In the genomic region with DNA sequence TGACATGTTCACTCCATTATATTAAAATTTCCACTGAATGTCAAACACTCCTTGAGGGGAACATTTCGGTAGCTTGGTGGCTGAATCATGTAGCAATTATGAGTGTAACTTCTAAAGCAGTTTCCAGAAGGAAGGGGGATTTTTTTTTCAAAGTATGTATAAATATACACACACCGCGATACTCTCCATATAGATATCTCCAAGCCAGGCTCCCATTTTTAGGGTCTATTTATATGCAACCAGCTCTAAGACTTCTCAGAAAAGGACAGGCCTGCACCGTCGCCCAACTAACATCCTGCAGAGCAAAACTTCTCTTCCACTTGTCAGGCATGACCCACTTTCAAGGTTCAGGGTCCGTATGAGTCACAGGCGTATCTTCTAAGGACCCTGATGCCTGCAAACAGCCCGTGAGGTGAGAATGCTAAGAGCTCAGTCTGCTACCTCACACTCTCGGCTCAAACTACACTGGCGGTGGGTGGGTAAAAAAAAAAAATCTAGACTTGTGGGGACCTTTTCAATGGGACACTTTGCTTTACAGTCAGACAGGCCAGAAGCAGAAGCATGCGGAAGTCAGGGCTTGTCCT, we compare ENCODE assay signal across 33 mouse cellular contexts.
DNase-seq lines count a peak whose midpoint lies in the region; ATAC-seq and TF ChIP-seq lines count a peak whose summit lies in the region.
"Had no signal": no experiment of that assay in that cellular context is flagged by ENCODE, and none has a peak within 500 bp of the region (broad histone marks: within the 10 kb centered on the region; RNA-seq: fewer than 3 reads in every experiment).

No protein-coding gene starts in this region.

- H3K4me2 ChIP-seq in hindbrain, embryonic 12.5 days (replicated peaks) = no peak overlapping the region
- H3K4me2 ChIP-seq: embryonic facial prominence, embryonic 13.5 days; heart, embryonic 11.5 days; hindbrain, embryonic 15.5 days; stomach, embryonic 15.5 days had no signal

- TF ChIP-seq CTCF in cortical plate, adult 2 months (IDR thresholded peaks at IDR 0.05; ENCODE audit: extremely low read depth, insufficient read depth, low read length) = no peak

- no peaks in the 10 kb centered on the region for H3K27me3 ChIP-seq in hindbrain, embryonic 10.5 days (ENCODE audit: insufficient read depth, poor library complexity, severe bottlenecking)
- no peaks in the 10 kb centered on the region for H3K27me3 ChIP-seq in hindbrain, embryonic 12.5 days
- H3K27me3 ChIP-seq: embryonic facial prominence, embryonic 13.5 days; hindbrain, embryonic 15.5 days; stomach, embryonic 15.5 days had no signal

- H3K9me3 ChIP-seq in hindbrain, embryonic 10.5 days = no peaks in the 10 kb centered on the region
- H3K9me3 ChIP-seq in hindbrain, embryonic 12.5 days (replicated peaks) = no peaks in the 10 kb centered on the region
- H3K9me3 ChIP-seq: embryonic facial prominence, embryonic 13.5 days; forebrain, embryonic 10.5 days; G1E; hindbrain, embryonic 15.5 days; stomach, embryonic 15.5 days had no signal

- H3K4me1 ChIP-seq in hindbrain, embryonic 10.5 days (replicated peaks) = peaks cover 31% of the 10 kb centered on the region
- H3K4me1 ChIP-seq in hindbrain, embryonic 12.5 days = peaks cover 24% of the 10 kb centered on the region
- H3K4me1 ChIP-seq in cortical plate, adult 2 months (ENCODE audit: control insufficient read depth, insufficient read depth, low read length) = peaks cover 10% of the 10 kb centered on the region

- peak; percentile 76 for DNase-seq in adrenal gland, adult 2 months
- no peak for DNase-seq in adrenal gland, postnatal 4 days (ENCODE audit: low spot score in 2 of 2)
- no peak for DNase-seq in hindbrain, embryonic 10.5 days (ENCODE audit: low spot score)
- DNase-seq in adrenal gland, postnatal 10 days = peak; percentile 46
- DNase-seq: cerebellum, adult 8-10 months; cerebellum, postnatal 36 days; embryo, embryonic 11 days; gastrocnemius, adult 2 months; gastrocnemius, postnatal 36 days; heart, adult 18-20 months; heart, postnatal 36 days; kidney, adult 2 months; kidney, postnatal 10 days; layer of hippocampus, postnatal 36 days; liver; lung, adult 2 months; lung, postnatal 10 days; midbrain, embryonic 14.5 days; right cerebral cortex, postnatal 25 days; thymus, adult 18-20 months; thymus, postnatal 25 days had no signal

- no peak overlapping the region for H3K9ac ChIP-seq in hindbrain, embryonic 12.5 days
- H3K9ac ChIP-seq: embryonic facial prominence, embryonic 13.5 days; hindbrain, embryonic 15.5 days; liver, embryonic 14.5 days; stomach, embryonic 15.5 days had no signal

- no peak for TF ChIP-seq POLR2A in cortical plate, adult 2 months (IDR thresholded peaks at IDR 0.05; ENCODE audit: extremely low read depth, insufficient read depth, low read length)

- no peak overlapping the region for H3K4me3 ChIP-seq in hindbrain, embryonic 10.5 days
- no peak overlapping the region for H3K4me3 ChIP-seq in hindbrain, embryonic 12.5 days
- H3K4me3 ChIP-seq in cortical plate, adult 2 months (ENCODE audit: insufficient read depth, low read length) = no peak overlapping the region
- H3K4me3 ChIP-seq: embryonic facial prominence, embryonic 13.5 days; forebrain, embryonic 10.5 days; gastrocnemius, adult 2 months; hindbrain, embryonic 15.5 days; stomach, embryonic 15.5 days had no signal

- 88% methylated on average over 11 of the region's 11 CpGs for WGBS in hindbrain, embryonic 10.5 days
- 86% methylated on average over 11 of the region's 11 CpGs for WGBS in hindbrain, embryonic 12.5 days

- ATAC-seq in hindbrain, embryonic 12.5 days (ENCODE audit: low FRiP score) = no peak
- ATAC-seq in activated CD4-positive, CD25-positive, alpha-beta regulatory T cell, adult 4 months = no peak
- ATAC-seq: forebrain, embryonic 16.5 days had no signal

- no peaks in the 10 kb centered on the region for H3K36me3 ChIP-seq in hindbrain, embryonic 10.5 days
- no peaks in the 10 kb centered on the region for H3K36me3 ChIP-seq in hindbrain, embryonic 12.5 days
- H3K36me3 ChIP-seq: embryonic facial prominence, embryonic 13.5 days; forebrain, embryonic 10.5 days; G1E; hindbrain, embryonic 15.5 days; stomach, embryonic 15.5 days had no signal

- H3K27ac ChIP-seq in hindbrain, embryonic 10.5 days = peak overlapping the region; percentile 36; the same call in 1 of the 2 replicates
- H3K27ac ChIP-seq in hindbrain, embryonic 12.5 days = no peak overlapping the region
- peak overlapping the region; percentile 62; the same call in 1 of the 2 replicates for H3K27ac ChIP-seq in cortical plate, adult 2 months (ENCODE audit: insufficient read depth, low read length)
- H3K27ac ChIP-seq: embryonic facial prominence, embryonic 13.5 days; forebrain, embryonic 10.5 days; gastrocnemius, adult 2 months; hindbrain, embryonic 15.5 days; liver, embryonic 14.5 days; macrophage; stomach, embryonic 15.5 days had no signal

Comparison
In these comparisons a context has a peak if more than half of its experiments do, and no peak if none do; other contexts are left out.
1. DNase-seq: peak in adrenal gland, adult 2 months (single experiment) and adrenal gland, postnatal 10 days (single experiment); none in adrenal gland, postnatal 4 days (0 of 2) and hindbrain, embryonic 10.5 days (single experiment).